Mouse (Mus musculus): ENCODE data around the gene Gm14147. TPM values are rescaled to one million over a fixed set of nuclear protein-coding genes. Genes with fewer than 3 reads are reported as not detected.
"Not testable (repeated sequence)": the region's sequence is repeated elsewhere in the genome, so short reads cannot be mapped to it uniquely, and the experiment has no call there.

The Gm14147 gene
- not detected in 2 replicates for polyA plus RNA-seq (2011; ENCODE audit: insufficient read length, low read depth, missing spikeins)

DNA sequence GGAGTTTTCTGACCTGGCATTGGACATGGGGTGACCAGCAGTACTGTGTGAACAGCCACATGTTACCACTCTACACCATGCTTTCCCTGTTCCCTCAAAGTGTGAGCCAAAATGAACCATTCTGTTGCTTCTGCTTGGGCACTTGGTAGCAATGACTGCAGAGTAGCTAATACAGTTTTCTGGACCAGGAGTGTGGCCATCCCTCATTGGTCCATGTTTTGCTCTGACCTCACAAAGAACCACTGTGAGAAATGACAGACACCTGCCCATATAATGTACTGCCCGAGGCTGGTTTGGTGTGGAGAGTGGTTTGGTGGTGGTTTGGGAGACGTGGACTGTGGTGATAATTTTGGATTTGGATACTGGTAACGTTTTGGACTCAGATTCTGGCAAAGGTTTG, at the start of gene Gm14147:
Gene Gm14147, plus strand, starts transcription at position 301 of the 400 bp plus-strand sequence.
- not testable (repeated sequence) for H3K4me1 ChIP-seq (ENCODE audit: control insufficient read depth, insufficient read depth, low read length); H3K27ac ChIP-seq (ENCODE audit: insufficient read depth, low read length)

DNA sequence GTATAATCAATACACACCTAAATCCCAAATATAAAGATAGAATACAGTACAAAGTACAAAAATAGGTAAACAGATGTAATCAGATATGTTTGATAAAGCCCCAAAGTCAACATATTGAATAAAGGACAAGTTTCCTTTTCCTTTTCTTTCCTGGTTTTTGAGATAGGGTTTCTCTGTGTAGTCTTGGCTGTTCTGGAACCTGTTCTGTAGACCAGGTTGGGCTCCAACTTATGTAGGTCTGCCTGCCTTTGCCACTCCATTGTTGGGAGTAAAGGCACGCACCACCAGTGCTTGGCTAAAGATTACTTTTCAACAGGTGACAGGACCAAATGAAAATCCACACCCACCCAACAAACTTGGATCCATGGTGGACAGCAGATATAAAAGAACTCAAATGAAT, 41.4 kb upstream of the Gm14147 start:
- Histone ChIP-seq H3K4me1 (ENCODE audit: control insufficient read depth, insufficient read depth, low read length) (no peaks in the 10 kb centered on the region), H3K4me3 (ENCODE audit: insufficient read depth, low read length) (no peak overlapping the region), H3K27ac (ENCODE audit: insufficient read depth, low read length) (no peak overlapping the region)
- no peak for TF ChIP-seq CTCF (IDR thresholded peaks at IDR 0.05; ENCODE audit: borderline replicate concordance, insufficient read depth, low read length)
- TF ChIP-seq POLR2A (IDR thresholded peaks at IDR 0.05; ENCODE audit: low read depth, low read length), result no peak

More for the DNA sequence above, at the start of gene Gm14147:
- H3K4me3 ChIP-seq (ENCODE audit: insufficient read depth, low read length), result not testable (repeated sequence)

DNA sequence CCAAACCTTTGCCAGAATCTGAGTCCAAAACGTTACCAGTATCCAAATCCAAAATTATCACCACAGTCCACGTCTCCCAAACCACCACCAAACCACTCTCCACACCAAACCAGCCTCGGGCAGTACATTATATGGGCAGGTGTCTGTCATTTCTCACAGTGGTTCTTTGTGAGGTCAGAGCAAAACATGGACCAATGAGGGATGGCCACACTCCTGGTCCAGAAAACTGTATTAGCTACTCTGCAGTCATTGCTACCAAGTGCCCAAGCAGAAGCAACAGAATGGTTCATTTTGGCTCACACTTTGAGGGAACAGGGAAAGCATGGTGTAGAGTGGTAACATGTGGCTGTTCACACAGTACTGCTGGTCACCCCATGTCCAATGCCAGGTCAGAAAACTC, 5.8 kb upstream of the Gm14147 start, which contains the start of gene Gm14151:
Gene Gm14151, minus strand, starts transcription at position 101 of the 400 bp plus-strand sequence.
- not testable (repeated sequence) for H3K27ac ChIP-seq (ENCODE audit: insufficient read depth, low read length); H3K4me3 ChIP-seq (ENCODE audit: insufficient read depth, low read length); H3K4me1 ChIP-seq (ENCODE audit: control insufficient read depth, insufficient read depth, low read length)

Other genes starting within 250 kb of the Gm14147 start
- gene Abhd12, start 193.5 kb upstream of the Gm14147 start, polyA plus RNA-seq (2011; ENCODE audit: insufficient read length, low read depth, missing spikeins), result 47.2 and 57.5 TPM in 2 replicates
- gene Gins1, start 192.8 kb upstream of the Gm14147 start, polyA plus RNA-seq (2011; ENCODE audit: insufficient read length, low read depth, missing spikeins), result 10.7 and 19.7 TPM in 2 replicates
- 7.3 and 9.2 TPM in 2 replicates for gene Ninl, start 58.9 kb upstream of the Gm14147 start, polyA plus RNA-seq (2011; ENCODE audit: insufficient read length, low read depth, missing spikeins)
- 11.3 and 15.5 TPM in 2 replicates for gene Nanp, start 58.8 kb upstream of the Gm14147 start, polyA plus RNA-seq (2011; ENCODE audit: insufficient read length, low read depth, missing spikeins)
- not detected in 2 replicates for gene Gm14151, start 5.9 kb upstream of the Gm14147 start, polyA plus RNA-seq (2011; ENCODE audit: insufficient read length, low read depth, missing spikeins)